In genomic region chr12:9228486-9228885, GRCm38 (mm10) we compare ENCODE assay signal across 13 mouse cellular contexts.
A peak's percentile ranks its signal among the peaks of the same experiment; 100 is the strongest.
DNase-seq lines count a peak whose midpoint lies in the region; ATAC-seq lines count a peak whose summit lies in the region.
"Had no signal": no experiment of that assay in that cellular context is flagged by ENCODE, and none has a peak within 500 bp of the region (broad histone marks: within the 10 kb centered on the region; RNA-seq: fewer than 3 reads in every experiment).

No protein-coding gene starts in this region.

- H3K9ac ChIP-seq in heart, embryonic 16.5 days (ENCODE audit: low read length): no peak overlapping the region
- H3K9ac ChIP-seq: limb, embryonic 15.5 days had no signal

- peak; percentile 7 to 8 for DNase-seq in cerebellum, postnatal 10 days
- no peak for DNase-seq in cerebellum, adult 9-11 months
- DNase-seq in left cerebral cortex, adult 11 months (ENCODE audit: low spot score): peak; percentile 31
- DNase-seq in left cerebral cortex, adult 18-20 months (ENCODE audit: low spot score in 2 of 2): no peak
- DNase-seq in adipocyte (ENCODE audit: low spot score): peak; percentile 43
- no peak for DNase-seq in kidney, adult 11 months
- no peak for DNase-seq in embryo, embryonic 10 days (ENCODE audit: low spot score)
- DNase-seq: cerebellum, postnatal 36 days; thymus, postnatal 36 days had no signal

- H3K4me3 ChIP-seq in heart, embryonic 16.5 days (ENCODE audit: low read length): no peak overlapping the region
- H3K4me3 ChIP-seq: limb, embryonic 15.5 days had no signal

- 62% methylated on average over 2 of the region's 2 CpGs for WGBS in heart, embryonic 16.5 days

- H3K27me3 ChIP-seq in heart, embryonic 16.5 days (ENCODE audit: control insufficient read depth, insufficient read depth, low read length): no peaks in the 10 kb centered on the region
- H3K27me3 ChIP-seq: limb, embryonic 15.5 days; Patski had no signal

- ATAC-seq in heart, embryonic 16.5 days (replicated peaks; ENCODE audit: extremely low read depth, insufficient read depth, low FRiP score): peak; percentile 32; the same call in 1 of the 2 replicates
- ATAC-seq: intestine, postnatal 0 days; Patski had no signal

- H3K4me2 ChIP-seq in heart, embryonic 16.5 days (ENCODE audit: low read depth, low read length): no peak overlapping the region
- H3K4me2 ChIP-seq: limb, embryonic 15.5 days had no signal

- H3K27ac ChIP-seq in heart, embryonic 16.5 days (ENCODE audit: low read length): no peak overlapping the region
- H3K27ac ChIP-seq: limb, embryonic 15.5 days had no signal

- no peaks in the 10 kb centered on the region for H3K9me3 ChIP-seq in heart, embryonic 16.5 days (replicated peaks; ENCODE audit: control insufficient read depth, low read length)
- H3K9me3 ChIP-seq: limb, embryonic 15.5 days had no signal

- peaks cover 10% of the 10 kb centered on the region; the same call in 1 of the 2 replicates for H3K4me1 ChIP-seq in heart, embryonic 16.5 days (ENCODE audit: control insufficient read depth, insufficient read depth, low read length)

- no peaks in the 10 kb centered on the region for H3K36me3 ChIP-seq in heart, embryonic 16.5 days (ENCODE audit: control insufficient read depth, insufficient read depth)
- H3K36me3 ChIP-seq: limb, embryonic 15.5 days had no signal

Comparison
In these comparisons a context has a peak if more than half of its experiments do, and no peak if none do; other contexts are left out.
1. DNase-seq: peak in cerebellum, postnatal 10 days (2 of 2), left cerebral cortex, adult 11 months (single experiment) and adipocyte (single experiment); none in cerebellum, adult 9-11 months (single experiment), left cerebral cortex, adult 18-20 months (0 of 2), kidney, adult 11 months (single experiment) and embryo, embryonic 10 days (single experiment).